Mouse (Mus musculus): Measurements from ENCODE around the gene Gm20479. TPM values are rescaled to one million over a fixed set of nuclear protein-coding genes. Genes with fewer than 3 reads are reported as not detected.

Gene Gm20479
- total RNA-seq, 2 experiments from 2014 or later = not detected

- no peak for TF ChIP-seq CTCF (conservative IDR thresholded peaks at IDR 0.05)
- Histone ChIP-seq H3K27ac (no peak overlapping the region), H3K4me3 (no peak overlapping the region)
- no peak for DNase-seq (ENCODE audit: low spot score in 2 of 2)
These were observed 47.4 kb downstream of the Gm20479 start for GRCm38 (mm10) chr7:27309832-27310231.

DNA sequence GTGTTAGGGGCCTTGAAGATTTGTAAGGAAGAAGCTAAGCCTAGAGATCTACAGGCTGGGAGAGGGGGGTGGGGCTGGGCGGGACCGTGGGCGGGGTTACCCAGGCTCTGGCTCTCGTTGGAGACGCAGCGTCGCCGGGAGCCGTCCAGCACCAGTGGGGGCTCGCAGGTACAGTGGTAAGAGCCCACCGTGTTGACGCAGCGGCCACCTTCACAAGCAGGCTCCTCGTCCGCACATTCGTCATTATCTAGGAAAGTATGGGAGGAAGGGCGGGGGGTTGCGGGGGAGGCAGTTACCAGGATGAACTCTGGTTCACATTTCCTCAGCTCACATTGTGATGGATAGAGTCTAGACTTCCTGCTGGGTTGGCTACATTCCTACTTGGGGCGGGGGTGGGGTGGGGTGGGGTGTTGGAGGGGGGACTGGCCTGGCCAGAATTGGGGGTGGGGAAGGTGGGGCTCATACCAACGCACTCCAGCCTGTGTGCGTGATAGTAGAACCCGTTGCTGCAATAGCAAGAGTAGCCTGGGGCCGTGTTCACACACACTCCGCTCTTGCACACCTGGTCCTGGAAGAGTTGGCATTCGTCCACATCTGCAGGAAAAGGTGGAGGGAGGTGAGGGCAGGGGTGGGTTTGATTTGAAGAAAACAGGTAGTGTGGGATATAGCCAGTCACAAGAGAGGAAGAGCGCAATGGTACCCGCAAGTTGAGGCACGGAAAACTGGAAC, 48.2 kb downstream of the Gm20479 start:
- H3K4me3 ChIP-seq = no peak overlapping the region
- H3K27ac ChIP-seq = no peak overlapping the region
- no peak for TF ChIP-seq CTCF (conservative IDR thresholded peaks at IDR 0.05)
- no peak for DNase-seq (ENCODE audit: low spot score in 2 of 2)

- H3K27ac ChIP-seq = no peak overlapping the region
These were observed 49.7 kb downstream of the Gm20479 start for GRCm38 (mm10) chr7:27307551-27307950.

GRCm38 (mm10) chr7:27306161-27307160, 50.8 kb downstream of the Gm20479 start:
- Histone ChIP-seq H3K27ac (no peak overlapping the region), H3K4me3 (no peak overlapping the region)
- TF ChIP-seq CTCF (conservative IDR thresholded peaks at IDR 0.05) = peak; percentile 82
- peak in 1 of 2 experiments; percentile 45 for DNase-seq (ENCODE audit: low spot score in 2 of 2)

More at GRCm38 (mm10) chr7:27307551-27307950, 49.7 kb downstream of the Gm20479 start:
- peak; percentile 57 for TF ChIP-seq CTCF (conservative IDR thresholded peaks at IDR 0.05)
- no peak overlapping the region for H3K4me3 ChIP-seq
- DNase-seq (ENCODE audit: low spot score in 2 of 2) = no peak

GRCm38 (mm10) chr7:27305091-27305730, 52.0 kb downstream of the Gm20479 start:
- DNase-seq (ENCODE audit: low spot score in 2 of 2) = no peak
- no peak for TF ChIP-seq CTCF (conservative IDR thresholded peaks at IDR 0.05)
- no peak overlapping the region for H3K4me3 ChIP-seq
- H3K27ac ChIP-seq = no peak overlapping the region

Other genes with a start within 250 kb of the Gm20479 start
- under 1 TPM in 1 of 2 experiments, not detected in 1; 0.41 TPM for gene Cyp2f2, start 237.5 kb downstream of the Gm20479 start, total RNA-seq (2021)
- not detected for gene Cyp2t4, start 203.7 kb downstream of the Gm20479 start, total RNA-seq (2021)
- gene Egln2, start 190.6 kb downstream of the Gm20479 start, total RNA-seq (2021) = 100 to 1,000 TPM in 1 of 2 experiments, 10 to 100 TPM in 1; 97.4 to 103 TPM
- 10 to 100 TPM; 97.4 to 98.8 TPM for gene Rab4b, start 178.5 kb downstream of the Gm20479 start, total RNA-seq (2021)
- gene Gm21983, start 176.3 kb downstream of the Gm20479 start, total RNA-seq (2021) = not detected
- gene Mia, start 176.3 kb downstream of the Gm20479 start, total RNA-seq (2021) = 1 to 10 TPM; 2.2 to 2.7 TPM
- 10 to 100 TPM; 19.5 to 21.7 TPM for gene BC024978, start 161.6 kb downstream of the Gm20479 start, total RNA-seq (2021)
- gene Snrpa, start 161.1 kb downstream of the Gm20479 start, total RNA-seq (2021) = 10 to 100 TPM; 84.8 to 91.0 TPM
- 1 to 10 TPM; 8.5 to 9.1 TPM for gene Itpkc, start 128.8 kb downstream of the Gm20479 start, total RNA-seq (2021)
- gene Coq8b, start 124.4 kb downstream of the Gm20479 start, total RNA-seq (2021) = 10 to 100 TPM; 36.1 to 37.9 TPM
- gene Numbl, start 99.0 kb downstream of the Gm20479 start, total RNA-seq (2021) = 100 to 1,000 TPM; 135 to 148 TPM
- 10 to 100 TPM; 54.5 to 54.8 TPM for gene Ltbp4, start 19.7 kb downstream of the Gm20479 start, total RNA-seq (2021)
- 10 to 100 TPM; 29.4 to 42.9 TPM for gene Shkbp1, start 1.4 kb downstream of the Gm20479 start, total RNA-seq (2021)
- 100 to 1,000 TPM; 147 TPM for gene Sptbn4, start 90.3 kb upstream of the Gm20479 start, total RNA-seq (2021)
- 10 to 100 TPM; 17.5 to 18.1 TPM for gene Blvrb, start 90.6 kb upstream of the Gm20479 start, total RNA-seq (2021)
- 1 to 10 TPM; 3.3 to 3.8 TPM for gene Sertad3, start 116.3 kb upstream of the Gm20479 start, total RNA-seq (2021)
- 10 to 100 TPM in 1 of 2 experiments, 1 to 10 TPM in 1; 6.3 to 10.8 TPM for gene Sertad1, start 129.5 kb upstream of the Gm20479 start, total RNA-seq (2021)
- gene Prx, start 141.9 kb upstream of the Gm20479 start, total RNA-seq (2021) = under 1 TPM; 0.38 to 0.39 TPM
- under 1 TPM in 1 of 2 experiments, not detected in 1; 0.15 TPM for gene Hipk4, start 165.8 kb upstream of the Gm20479 start, total RNA-seq (2021)
- gene Pld3, start 195.8 kb upstream of the Gm20479 start, total RNA-seq (2021) = 100 to 1,000 TPM; 573 to 583 TPM
- 10 to 100 TPM; 25.5 to 25.6 TPM for gene 2310022A10Rik, start 195.8 kb upstream of the Gm20479 start, total RNA-seq (2021)
- gene Akt2, start 234.1 kb upstream of the Gm20479 start, total RNA-seq (2021) = 10 to 100 TPM; 87.0 to 99.1 TPM